In genomic region chr5:123193436-123193835, GRCm38 (mm10) we compare ENCODE assay signal across 18 mouse cellular contexts. TPM values are rescaled to one million over a fixed set of nuclear protein-coding genes. Genes with fewer than 3 reads are reported as not detected.
A peak's percentile ranks its signal among the peaks of the same experiment; 100 is the strongest.
DNase-seq lines count a peak whose midpoint lies in the region; ATAC-seq and TF ChIP-seq lines count a peak whose summit lies in the region.
"Had no signal": no experiment of that assay in that cellular context is flagged by ENCODE, and none has a peak within 500 bp of the region (broad histone marks: within the 10 kb centered on the region; RNA-seq: fewer than 3 reads in every experiment).

No protein-coding gene starts in this region.

- no peak overlapping the region for H3K4me3 ChIP-seq in MEL (ENCODE audit: control insufficient read depth in 1 of 2, insufficient read depth in 1 of 2, low read depth in 2 of 2, low read length in 2 of 2)
- no peak overlapping the region for H3K4me3 ChIP-seq in liver, embryonic 11.5 days (ENCODE audit: low read depth, low read length)
- no peak overlapping the region for H3K4me3 ChIP-seq in forebrain, embryonic 16.5 days (replicated peaks; ENCODE audit: low read length)
- H3K4me3 ChIP-seq: kidney, embryonic 15.5 days; midbrain, embryonic 15.5 days had no signal

- H3K4me1 ChIP-seq in MEL (ENCODE audit: control insufficient read depth in 1 of 2, insufficient read depth in 2 of 2, low read length in 2 of 2): peaks cover 27 to 36% of the 10 kb centered on the region in 2 experiments
- H3K4me1 ChIP-seq in liver, embryonic 11.5 days (replicated peaks; ENCODE audit: control insufficient read depth, insufficient read depth, low read length): peaks cover 15% of the 10 kb centered on the region
- no peaks in the 10 kb centered on the region for H3K4me1 ChIP-seq in forebrain, embryonic 16.5 days (replicated peaks; ENCODE audit: control insufficient read depth, insufficient read depth, low read length)
- H3K4me1 ChIP-seq: kidney, embryonic 15.5 days; midbrain, embryonic 15.5 days had no signal

- peak overlapping the region; percentile 32; the same call in 1 of the 2 replicates for H3K9ac ChIP-seq in MEL (ENCODE audit: control insufficient read depth, low read depth, low read length, poor library complexity, severe bottlenecking)
- H3K9ac ChIP-seq in liver, embryonic 11.5 days (ENCODE audit: low read depth, low read length): no peak overlapping the region
- no peak overlapping the region for H3K9ac ChIP-seq in forebrain, embryonic 16.5 days (replicated peaks; ENCODE audit: low read depth, low read length)
- H3K9ac ChIP-seq: kidney, embryonic 15.5 days; midbrain, embryonic 15.5 days had no signal

- H3K4me2 ChIP-seq in liver, embryonic 11.5 days: no peak overlapping the region
- H3K4me2 ChIP-seq in forebrain, embryonic 16.5 days (ENCODE audit: low read length): no peak overlapping the region
- H3K4me2 ChIP-seq: heart, embryonic 11.5 days; kidney, embryonic 15.5 days; midbrain, embryonic 15.5 days had no signal

- TF ChIP-seq POLR2A in MEL (IDR thresholded peaks at IDR 0.05; ENCODE audit: control insufficient read depth in 1 of 2, insufficient read depth in 1 of 2, low read depth in 1 of 2, low read length in 2 of 2, poor library complexity in 1 of 2): no peak

- ATAC-seq in liver, embryonic 11.5 days (replicated peaks; ENCODE audit: low FRiP score): peak; percentile 76
- ATAC-seq in forebrain, embryonic 16.5 days: no peak
- ATAC-seq: midbrain, embryonic 15.5 days had no signal

- H3K27me3 ChIP-seq in MEL (ENCODE audit: control insufficient read depth in 1 of 2, insufficient read depth in 2 of 2, low read length in 2 of 2): no peaks in the 10 kb centered on the region
- H3K27me3 ChIP-seq in liver, embryonic 11.5 days (replicated peaks; ENCODE audit: control insufficient read depth, insufficient read depth, low read length): no peaks in the 10 kb centered on the region
- H3K27me3 ChIP-seq in forebrain, embryonic 16.5 days (replicated peaks; ENCODE audit: control insufficient read depth, insufficient read depth, low read length): no peaks in the 10 kb centered on the region
- H3K27me3 ChIP-seq: kidney, embryonic 15.5 days; midbrain, embryonic 15.5 days had no signal

- DNase-seq in MEL (ENCODE audit: low read depth, low spot score): peak; percentile 77
- peak; percentile 64 for DNase-seq in c-Kit-positive CD71-positive TER-119-negative erythroid progenitor cells, embryonic 14.5 days (ENCODE audit: low read depth)
- peak; percentile 22 for DNase-seq in liver, embryonic 11.5 days (ENCODE audit: low spot score)
- DNase-seq in spleen, postnatal 10 days (ENCODE audit: low spot score in 2 of 2): peak; percentile 63 to 79
- no peak for DNase-seq in thymus, postnatal 36 days
- no peak for DNase-seq in urinary bladder, postnatal 10 days (ENCODE audit: low spot score)
- DNase-seq: adrenal gland, adult 8-10 months; cerebellum, adult 9-11 months; heart, postnatal 36 days; lung, adult 2 months; thymus, postnatal 4 days had no signal

- TF ChIP-seq EP300 in MEL (IDR thresholded peaks at IDR 0.05; ENCODE audit: low read depth in 1 of 2, low read length in 2 of 2): peak; percentile 89 to 91

- no peaks in the 10 kb centered on the region for H3K79me2 ChIP-seq in MEL (ENCODE audit: control insufficient read depth, insufficient read depth, low read length, poor library complexity)

- TF ChIP-seq CTCF in MEL (IDR thresholded peaks at IDR 0.05 in 2 of 3, conservative IDR thresholded peaks at IDR 0.05 in 1 of 3; ENCODE audit: control insufficient read depth in 1 of 3, insufficient read depth in 1 of 3, low read depth in 2 of 3, low read length in 3 of 3, poor library complexity in 1 of 3, severe bottlenecking in 1 of 3): no peak

- TF ChIP-seq RAD21 in MEL (IDR thresholded peaks at IDR 0.05; ENCODE audit: low read depth, low read length): no peak

- WGBS in liver, embryonic 11.5 days: 53% methylated on average over 5 of the region's 5 CpGs
- WGBS in forebrain, embryonic 16.5 days: 87% methylated on average over 5 of the region's 5 CpGs

- peaks cover 0 to 21% of the 10 kb centered on the region in 2 experiments; a peak in 2 of 4 replicates for H3K36me3 ChIP-seq in MEL (ENCODE audit: control insufficient read depth in 1 of 2, insufficient read depth in 2 of 2, low read length in 2 of 2)
- H3K36me3 ChIP-seq in liver, embryonic 11.5 days (ENCODE audit: control insufficient read depth, insufficient read depth, low read length): no peaks in the 10 kb centered on the region
- H3K36me3 ChIP-seq in forebrain, embryonic 16.5 days (ENCODE audit: control insufficient read depth, insufficient read depth): no peaks in the 10 kb centered on the region
- H3K36me3 ChIP-seq: kidney, embryonic 15.5 days; midbrain, embryonic 15.5 days had no signal

- no peaks in the 10 kb centered on the region for H3K9me3 ChIP-seq in MEL (replicated peaks; ENCODE audit: insufficient read depth, low read length)
- H3K9me3 ChIP-seq in liver, embryonic 11.5 days (ENCODE audit: control insufficient read depth, low read length): no peaks in the 10 kb centered on the region
- H3K9me3 ChIP-seq in forebrain, embryonic 16.5 days (ENCODE audit: control insufficient read depth, low read length): no peaks in the 10 kb centered on the region
- H3K9me3 ChIP-seq: kidney, embryonic 15.5 days; midbrain, embryonic 15.5 days had no signal

- peak overlapping the region; percentile 66 for H3K27ac ChIP-seq in MEL (ENCODE audit: control insufficient read depth, low read depth, low read length)
- H3K27ac ChIP-seq in liver, embryonic 11.5 days (ENCODE audit: low read depth, low read length): 0 out of 2 replicates have a peak overlapping the region, but pooled peaks have one; percentile 26
- H3K27ac ChIP-seq in forebrain, embryonic 16.5 days (ENCODE audit: low read length): no peak overlapping the region
- H3K27ac ChIP-seq: kidney, embryonic 15.5 days; macrophage; midbrain, embryonic 15.5 days had no signal

TF ChIP-seq in MEL, 35 proteins besides CTCF, POLR2A, EP300 and RAD21:
- peak; percentile 80 for TF ChIP-seq SIN3A (IDR thresholded peaks at IDR 0.05; ENCODE audit: low read length)
- TF ChIP-seq GATA1 (IDR thresholded peaks at IDR 0.05; ENCODE audit: low read depth, low read length): peak; percentile 84
- TF ChIP-seq TCF12 (IDR thresholded peaks at IDR 0.05; ENCODE audit: low read depth, low read length): peak; percentile 86
- no peak for TF ChIP-seq CHD1 (IDR thresholded peaks at IDR 0.05; ENCODE audit: low read depth, low read length)
- TF ChIP-seq ETS1 (IDR thresholded peaks at IDR 0.05; ENCODE audit: low read depth, low read length): peak; percentile 87
- TF ChIP-seq TAL1 (IDR thresholded peaks at IDR 0.05; ENCODE audit: low read length): peak; percentile 80
- peak; percentile 78 for TF ChIP-seq RCOR1 (IDR thresholded peaks at IDR 0.05; ENCODE audit: low read depth, low read length)
- TF ChIP-seq MAFK (IDR thresholded peaks at IDR 0.05; ENCODE audit: borderline replicate concordance, low read depth, low read length): peak; percentile 15; the same call in 1 of the 2 replicates
- no peak for TF ChIP-seq ELF1 (IDR thresholded peaks at IDR 0.05; ENCODE audit: low read depth, low read length)
- TF ChIP-seq MXI1 (IDR thresholded peaks at IDR 0.05; ENCODE audit: low read depth, low read length): peak; percentile 35; the same call in 1 of the 2 replicates

RNA-seq across cellular contexts. Expression of gene Hpd, which starts 10.9 kb away (rescaled TPM):
- not detected in 2 replicates for total RNA-seq in MEL (2012; rRNA removed)
- polyA plus RNA-seq in MEL (2012; ENCODE audit: insufficient read depth in 1 of 2, insufficient read length in 2 of 2, low read depth in 1 of 2, low replicate concordance in 2 of 2, missing spikeins in 1 of 2): not detected
- polyA plus RNA-seq in liver, embryonic 11.5 days (2014; fragmentation: Nextera tagmentation; extraction: Ambion mirVana): 2.5 and 3.5 TPM in 2 replicates
- polyA plus RNA-seq in forebrain, embryonic 16.5 days (2015; fragmentation: Nextera tagmentation; extraction: Ambion mirVana): not detected in 2 replicates
- total RNA-seq: heart, postnatal 36 days; left cerebral cortex, postnatal 10 days had no signal
- polyA plus RNA-seq: C2C12; heart, embryonic 11.5 days; macrophage; midbrain, embryonic 15.5 days had no signal

RNA-seq across cellular contexts. Expression of gene Psmd9, which starts 24.2 kb away (rescaled TPM):
- 28.4 and 32.0 TPM in 2 replicates for total RNA-seq in MEL (2012; rRNA removed)
- polyA plus RNA-seq in MEL (2012; ENCODE audit: insufficient read depth in 1 of 2, insufficient read length in 2 of 2, low read depth in 1 of 2, low replicate concordance in 2 of 2, missing spikeins in 1 of 2): 10 to 100 TPM in 1 of 2 experiments, not detected in 1; 54.6 TPM
- 103 TPM in 2 replicates for polyA plus RNA-seq in liver, embryonic 11.5 days (2014; fragmentation: Nextera tagmentation; extraction: Ambion mirVana)
- polyA plus RNA-seq in forebrain, embryonic 16.5 days (2015; fragmentation: Nextera tagmentation; extraction: Ambion mirVana): 83.1 and 86.0 TPM in 2 replicates

RNA-seq across cellular contexts. Expression of gene Setd1b, which starts 51.4 kb away (rescaled TPM):
- 3.0 and 4.1 TPM in 2 replicates for total RNA-seq in MEL (2012; rRNA removed)
- 10 to 100 TPM in 1 of 2 experiments, not detected in 1; 23.5 TPM for polyA plus RNA-seq in MEL (2012; ENCODE audit: insufficient read depth in 1 of 2, insufficient read length in 2 of 2, low read depth in 1 of 2, low replicate concordance in 2 of 2, missing spikeins in 1 of 2)
- 7.9 and 9.6 TPM in 2 replicates for polyA plus RNA-seq in liver, embryonic 11.5 days (2014; fragmentation: Nextera tagmentation; extraction: Ambion mirVana)
- 12.5 TPM in 2 replicates for polyA plus RNA-seq in forebrain, embryonic 16.5 days (2015; fragmentation: Nextera tagmentation; extraction: Ambion mirVana)

RNA-seq across cellular contexts. Expression of gene Wdr66, which starts 58.5 kb away (rescaled TPM):
- 0.82 and 1.4 TPM in 2 replicates for total RNA-seq in MEL (2012; rRNA removed)
- polyA plus RNA-seq in MEL (2012; ENCODE audit: insufficient read depth in 1 of 2, insufficient read length in 2 of 2, low read depth in 1 of 2, low replicate concordance in 2 of 2, missing spikeins in 1 of 2): 1 to 10 TPM in 1 of 2 experiments, not detected in 1; 3.6 TPM
- 0.12 and 0.40 TPM in 2 replicates for polyA plus RNA-seq in liver, embryonic 11.5 days (2014; fragmentation: Nextera tagmentation; extraction: Ambion mirVana)
- polyA plus RNA-seq in forebrain, embryonic 16.5 days (2015; fragmentation: Nextera tagmentation; extraction: Ambion mirVana): 1.5 and 1.9 TPM in 2 replicates

Comparison
In these comparisons a context has a peak if more than half of its experiments do, and no peak if none do; other contexts are left out.
1. DNase-seq: peak in MEL (single experiment), c-Kit-positive CD71-positive TER-119-negative erythroid progenitor cells, embryonic 14.5 days (single experiment), liver, embryonic 11.5 days (single experiment) and spleen, postnatal 10 days (2 of 2); none in thymus, postnatal 36 days (0 of 2) and urinary bladder, postnatal 10 days (single experiment).